Mouse (Mus musculus): ENCODE results near the gene Med25. TPM values are rescaled to one million over a fixed set of nuclear protein-coding genes. Genes with fewer than 3 reads are reported as not detected.

Gene Med25
- polyA plus RNA-seq, 1 experiment from 2014 or later, result 75.4 TPM

DNA sequence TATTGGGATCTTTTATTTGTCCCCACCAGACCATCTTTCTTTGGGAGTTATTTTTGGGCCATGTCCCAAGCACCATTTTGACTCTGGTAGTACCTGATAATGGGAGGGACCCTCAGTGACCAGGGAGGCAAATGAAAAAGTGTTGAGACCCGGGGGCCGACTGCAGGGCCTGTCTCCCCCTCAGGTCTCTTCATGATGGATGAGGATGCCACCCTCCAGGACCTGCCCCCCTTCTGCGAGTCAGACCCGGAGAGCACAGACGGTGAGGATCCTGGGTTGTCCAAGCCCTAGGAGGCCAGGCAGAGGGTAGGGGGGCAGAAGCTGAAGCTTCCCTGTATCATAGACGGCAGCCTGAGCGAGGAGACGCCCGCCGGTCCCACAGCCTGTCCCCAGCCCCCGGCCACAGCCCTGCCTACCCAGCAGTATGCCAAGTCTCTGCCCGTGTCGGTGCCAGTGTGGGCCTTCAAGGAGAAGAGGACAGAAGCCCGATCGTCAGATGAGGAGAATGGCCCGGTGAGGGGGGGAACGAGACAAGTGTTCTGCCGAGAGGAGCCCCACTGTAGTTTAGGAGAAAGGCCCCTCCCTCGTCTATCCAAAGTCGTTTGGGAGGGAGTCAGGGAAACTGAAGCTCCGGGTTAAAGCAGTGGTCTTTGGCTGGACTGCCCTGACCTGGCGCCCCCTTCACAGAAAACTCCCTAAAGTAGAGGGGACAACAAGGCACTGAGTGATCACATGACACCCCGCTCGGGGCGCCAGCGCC, 38.7 kb downstream of the Med25 start:
- peak; percentile 92 for DNase-seq (ENCODE audit: low spot score, missing footprints)
- ATAC-seq (ENCODE audit: low FRiP score), result peak; percentile 1; the same call in 1 of the 2 replicates
- no peaks in the 10 kb centered on the region for H3K9me3 ChIP-seq (ENCODE audit: control insufficient read depth, low read length)
- peak overlapping the region; percentile 49 for H3K4me3 ChIP-seq (ENCODE audit: low read depth, low read length)
- H3K36me3 ChIP-seq (ENCODE audit: control insufficient read depth, insufficient read depth, low read length), result 0 out of 2 replicates have a peak, but pooled peaks cover 2% of the 10 kb centered on the region
- peak overlapping the region; percentile 74 for H3K9ac ChIP-seq (ENCODE audit: low read length)
- H3K4me2 ChIP-seq, result peak overlapping the region; percentile 78
- H3K27ac ChIP-seq (ENCODE audit: low read depth, low read length), result peak overlapping the region; percentile 89
- no peaks in the 10 kb centered on the region for H3K27me3 ChIP-seq (ENCODE audit: control insufficient read depth, insufficient read depth, low read length)
- H3K4me1 ChIP-seq (ENCODE audit: control insufficient read depth, insufficient read depth, low read length), result peaks cover 33% of the 10 kb centered on the region
- WGBS, result 37% methylated on average over 26 of the region's 26 CpGs

DNA sequence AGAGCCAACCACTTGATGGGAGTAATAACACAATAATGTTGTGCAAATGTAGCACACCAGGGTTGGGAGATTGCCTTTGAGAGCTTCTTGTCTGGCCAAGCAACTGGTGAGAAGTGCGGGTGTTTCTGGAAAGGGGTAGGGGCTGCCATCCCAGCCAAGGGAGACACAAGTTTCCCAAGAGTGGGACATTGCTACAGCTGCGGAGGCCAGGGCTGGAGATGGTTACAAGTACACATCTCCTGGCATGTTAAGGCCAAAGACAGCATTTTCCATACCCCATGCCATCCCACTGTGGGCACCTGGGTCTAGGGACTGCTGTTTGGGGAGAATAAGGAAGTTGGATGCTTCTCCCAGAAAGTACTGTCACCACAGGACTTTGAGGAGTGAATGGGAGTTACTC, 39.4 kb downstream of the Med25 start:
- H3K4me2 ChIP-seq, result peak overlapping the region; percentile 78; the same call in 1 of the 2 replicates
- H3K36me3 ChIP-seq (ENCODE audit: control insufficient read depth, insufficient read depth, low read length), result 0 out of 2 replicates have a peak, but pooled peaks cover 2% of the 10 kb centered on the region
- WGBS, result 88% methylated on average over 2 of the region's 2 CpGs
- peaks cover 31% of the 10 kb centered on the region for H3K4me1 ChIP-seq (ENCODE audit: control insufficient read depth, insufficient read depth, low read length)
- no peak overlapping the region for H3K9ac ChIP-seq (ENCODE audit: low read length)
- DNase-seq (ENCODE audit: low spot score, missing footprints) (no peak), ATAC-seq (ENCODE audit: low FRiP score) (no peak)
- no peaks in the 10 kb centered on the region for H3K9me3 ChIP-seq (ENCODE audit: control insufficient read depth, low read length)
- H3K4me3 ChIP-seq (ENCODE audit: low read depth, low read length), result no peak overlapping the region
- H3K27ac ChIP-seq (ENCODE audit: low read depth, low read length), result no peak overlapping the region
- H3K27me3 ChIP-seq (ENCODE audit: control insufficient read depth, insufficient read depth, low read length), result no peaks in the 10 kb centered on the region

DNA sequence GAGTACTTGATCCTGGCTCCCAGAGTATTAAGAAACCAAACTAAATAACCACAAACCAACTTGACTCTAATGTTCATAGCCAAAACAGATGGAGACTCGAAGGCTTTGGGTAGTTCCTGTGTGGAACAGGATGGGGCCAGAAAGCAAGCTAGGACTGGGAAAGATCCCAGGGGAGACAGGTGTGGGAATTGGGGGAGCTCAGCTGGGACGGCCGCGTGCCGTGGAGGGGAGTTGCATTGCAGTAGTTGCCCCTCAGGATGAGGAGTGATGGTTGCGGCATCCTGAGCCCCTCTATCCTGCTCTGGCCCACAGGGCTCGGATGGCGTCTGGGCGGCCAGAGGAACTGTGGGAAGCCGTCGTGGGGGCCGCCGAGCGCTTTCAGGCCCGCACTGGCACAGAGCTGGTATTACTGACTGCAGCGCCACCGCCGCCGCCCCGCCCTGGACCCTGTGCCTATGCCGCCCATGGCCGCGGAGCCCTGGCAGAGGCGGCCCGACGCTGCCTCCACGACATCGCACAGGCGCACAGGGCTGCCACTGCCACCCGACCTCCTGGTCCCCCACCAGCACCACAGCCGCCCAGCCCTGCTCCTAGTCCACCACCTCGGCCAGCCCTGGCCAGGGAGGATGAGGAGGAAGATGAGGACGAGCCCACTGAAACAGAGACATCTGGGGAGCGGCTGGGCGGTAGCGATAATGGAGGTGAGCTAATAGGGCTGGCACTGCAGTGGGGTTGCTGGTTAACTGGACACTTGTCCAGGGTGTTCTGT, 40.1 kb downstream of the Med25 start:
- no peak for ATAC-seq (ENCODE audit: low FRiP score)
- Histone ChIP-seq H3K9me3 (ENCODE audit: control insufficient read depth, low read length) (no peaks in the 10 kb centered on the region), H3K27me3 (ENCODE audit: control insufficient read depth, insufficient read depth, low read length) (no peaks in the 10 kb centered on the region), H3K4me2 (no peak overlapping the region), H3K4me1 (ENCODE audit: control insufficient read depth, insufficient read depth, low read length) (peaks cover 32% of the 10 kb centered on the region), H3K36me3 (ENCODE audit: control insufficient read depth, insufficient read depth, low read length) (0 out of 2 replicates have a peak, but pooled peaks cover 2% of the 10 kb centered on the region), H3K4me3 (ENCODE audit: low read depth, low read length) (no peak overlapping the region), H3K27ac (ENCODE audit: low read depth, low read length) (no peak overlapping the region), H3K9ac (ENCODE audit: low read length) (no peak overlapping the region)
- 90% methylated on average over 35 of the region's 36 CpGs for WGBS
- DNase-seq (ENCODE audit: low spot score, missing footprints), result no peak

DNA sequence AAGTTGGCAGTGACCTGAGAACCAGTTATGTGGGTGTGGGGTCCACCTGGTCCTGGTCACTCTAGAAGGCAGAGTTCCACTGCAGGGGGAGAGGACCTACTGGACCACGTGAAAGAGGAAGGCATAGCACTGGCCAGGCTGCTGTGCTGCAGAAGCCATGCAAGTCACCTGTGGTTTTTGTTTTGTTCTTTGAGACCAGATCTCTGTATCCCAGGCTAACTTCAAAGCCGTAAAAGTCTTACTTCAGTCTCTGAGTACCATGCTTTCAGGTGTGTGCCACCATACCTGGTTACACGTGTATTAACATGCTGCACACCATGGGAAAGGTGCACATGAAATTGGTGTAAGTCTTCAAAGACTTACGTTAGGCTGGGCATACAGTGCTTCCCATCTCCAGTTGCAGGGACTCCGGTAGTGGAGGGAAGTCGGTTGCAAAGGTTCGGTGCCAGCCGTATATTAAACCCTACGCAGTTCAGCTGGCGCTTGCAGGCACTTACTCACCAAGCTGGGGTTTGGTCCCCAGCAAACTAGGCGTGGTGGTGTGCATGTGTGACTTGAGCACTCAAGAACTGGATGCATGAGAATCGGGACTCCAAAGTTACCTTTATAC, 40.8 kb downstream of the Med25 start:
- Histone ChIP-seq H3K4me3 (ENCODE audit: low read depth, low read length) (no peak overlapping the region), H3K9me3 (ENCODE audit: control insufficient read depth, low read length) (no peaks in the 10 kb centered on the region), H3K4me1 (ENCODE audit: control insufficient read depth, insufficient read depth, low read length) (peaks cover 32% of the 10 kb centered on the region), H3K27ac (ENCODE audit: low read depth, low read length) (no peak overlapping the region), H3K27me3 (ENCODE audit: control insufficient read depth, insufficient read depth, low read length) (no peaks in the 10 kb centered on the region), H3K9ac (ENCODE audit: low read length) (no peak overlapping the region), H3K36me3 (ENCODE audit: control insufficient read depth, insufficient read depth, low read length) (0 out of 2 replicates have a peak, but pooled peaks cover 2% of the 10 kb centered on the region), H3K4me2 (no peak overlapping the region)
- 93% methylated on average over 12 of the region's 12 CpGs for WGBS
- DNase-seq (ENCODE audit: low spot score, missing footprints) (no peak), ATAC-seq (ENCODE audit: low FRiP score) (no peak)

DNA sequence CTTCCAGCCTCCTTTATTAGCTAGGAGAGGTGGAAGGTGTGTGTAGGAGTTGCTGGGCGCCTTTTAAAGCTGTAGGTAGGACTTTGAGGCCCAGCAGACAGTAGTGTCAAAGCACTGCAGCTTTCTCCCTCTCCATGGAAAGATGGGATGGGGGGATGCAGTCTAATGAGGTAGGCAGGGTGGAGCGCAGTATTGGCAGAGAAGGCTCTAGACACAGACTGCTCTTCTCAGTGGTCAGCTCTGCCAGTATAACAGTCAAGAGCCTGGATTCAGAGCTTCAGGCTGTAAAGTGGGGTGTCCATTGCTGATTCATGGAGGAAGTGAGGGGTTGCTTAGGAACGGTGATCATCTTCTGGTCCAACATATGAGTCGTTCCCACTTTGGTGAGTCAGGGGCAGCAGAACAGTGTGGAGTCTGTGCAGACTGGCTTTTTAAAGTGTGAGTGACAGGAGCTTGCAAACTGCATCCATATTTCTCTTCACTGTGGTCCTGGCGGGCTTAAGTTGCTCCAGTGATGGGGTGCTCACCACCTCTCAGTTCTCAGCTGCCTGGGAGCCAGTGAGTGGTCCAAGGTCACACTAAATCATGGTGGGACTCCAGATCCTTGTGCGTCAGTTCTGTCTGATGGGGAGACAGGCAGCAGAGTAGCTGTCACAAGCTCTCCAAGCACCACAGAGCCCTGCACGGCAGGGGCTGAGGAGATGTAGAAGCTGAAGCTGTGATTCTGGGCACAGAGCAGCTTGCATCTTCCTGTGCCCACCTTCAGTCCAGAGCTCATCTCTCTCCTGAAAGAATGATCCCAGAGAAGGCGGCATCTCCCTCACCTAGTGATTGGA, 41.5 kb downstream of the Med25 start:
- Histone ChIP-seq H3K36me3 (ENCODE audit: control insufficient read depth, insufficient read depth, low read length) (0 out of 2 replicates have a peak, but pooled peaks cover 4% of the 10 kb centered on the region), H3K9me3 (ENCODE audit: control insufficient read depth, low read length) (no peaks in the 10 kb centered on the region), H3K4me2 (peak overlapping the region; percentile 75), H3K4me1 (ENCODE audit: control insufficient read depth, insufficient read depth, low read length) (peaks cover 29% of the 10 kb centered on the region), H3K9ac (ENCODE audit: low read length) (no peak overlapping the region; the same call in 1 of the 2 replicates), H3K4me3 (ENCODE audit: low read depth, low read length) (peak overlapping the region; percentile 83), H3K27me3 (ENCODE audit: control insufficient read depth, insufficient read depth, low read length) (no peaks in the 10 kb centered on the region), H3K27ac (ENCODE audit: low read depth, low read length) (no peak overlapping the region)
- no peak for ATAC-seq (ENCODE audit: low FRiP score)
- WGBS, result 80% methylated on average over 8 of the region's 8 CpGs
- DNase-seq (ENCODE audit: low spot score, missing footprints), result no peak

DNA sequence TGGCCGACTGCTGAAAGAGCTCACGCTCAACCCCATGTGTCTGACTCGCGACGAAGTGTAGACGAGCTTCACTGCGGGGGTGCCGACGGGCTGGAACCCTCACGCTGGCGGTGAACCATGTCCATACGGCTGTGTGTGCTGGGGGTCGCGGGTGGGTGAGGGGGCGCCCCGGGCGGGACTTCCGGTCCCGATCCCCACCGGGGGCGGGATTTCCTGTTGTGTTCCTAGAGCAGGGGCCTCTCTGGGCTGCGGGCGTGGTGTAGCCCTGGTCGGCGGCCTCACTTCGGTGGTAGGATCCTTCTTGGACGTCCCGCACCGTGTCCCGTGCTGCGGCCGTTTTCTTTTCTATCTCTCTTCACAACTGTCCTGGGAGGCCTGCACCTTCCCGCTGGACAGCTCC, 42.4 kb downstream of the Med25 start:
- peaks cover 6% of the 10 kb centered on the region; the same call in 1 of the 2 replicates for H3K36me3 ChIP-seq (ENCODE audit: control insufficient read depth, insufficient read depth, low read length)
- WGBS, result under 1% methylated on average over 32 of the region's 33 CpGs
- no peaks in the 10 kb centered on the region for H3K27me3 ChIP-seq (ENCODE audit: control insufficient read depth, insufficient read depth, low read length)

DNA sequence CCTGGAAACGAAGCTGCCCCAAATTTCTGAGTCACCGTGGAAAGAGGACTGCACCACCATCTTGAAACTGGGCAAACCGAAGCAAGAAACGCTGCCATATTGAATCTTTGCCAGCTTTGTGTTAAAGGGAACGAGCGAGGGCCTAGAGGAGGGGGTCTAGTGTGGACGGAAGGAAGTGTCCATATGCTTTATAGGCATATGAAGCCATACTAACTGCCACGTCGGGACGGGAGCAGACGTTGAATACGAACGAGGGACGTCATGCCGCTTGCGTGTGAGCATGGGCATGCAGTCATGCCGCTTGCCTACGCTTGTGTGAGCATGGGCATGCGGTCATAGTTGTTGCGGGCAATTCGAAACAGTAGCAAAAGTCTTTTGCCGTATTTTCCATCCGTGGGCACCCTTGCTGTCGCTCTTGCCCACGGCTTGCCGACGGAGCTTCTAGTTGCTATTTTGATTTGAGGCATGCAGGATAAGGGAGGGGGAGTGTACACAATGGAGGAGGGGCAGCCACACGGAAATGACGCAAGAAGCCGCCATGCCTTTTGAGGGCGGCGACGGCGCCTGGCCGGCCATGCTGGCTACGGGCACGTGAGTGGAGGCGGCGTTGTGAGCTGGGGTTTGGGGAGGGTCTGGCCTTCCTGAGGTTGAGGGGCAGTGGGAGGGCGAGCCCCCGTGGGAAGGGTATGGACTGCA, 42.9 kb downstream of the Med25 start:
- peaks cover 24% of the 10 kb centered on the region for H3K4me1 ChIP-seq (ENCODE audit: control insufficient read depth, insufficient read depth, low read length)
- H3K27ac ChIP-seq (ENCODE audit: low read depth, low read length), result peak overlapping the region; percentile 95
- H3K36me3 ChIP-seq (ENCODE audit: control insufficient read depth, insufficient read depth, low read length), result peaks cover 10% of the 10 kb centered on the region; the same call in 1 of the 2 replicates
- H3K9me3 ChIP-seq (ENCODE audit: control insufficient read depth, low read length), result no peaks in the 10 kb centered on the region
- H3K9ac ChIP-seq (ENCODE audit: low read length), result peak overlapping the region; percentile 89
- peak overlapping the region; percentile 75 for H3K4me2 ChIP-seq
- H3K27me3 ChIP-seq (ENCODE audit: control insufficient read depth, insufficient read depth, low read length), result no peaks in the 10 kb centered on the region
- WGBS, result under 1% methylated on average over 41 of the region's 41 CpGs
- DNase-seq (ENCODE audit: low spot score, missing footprints), result peak; percentile 98
- peak; percentile 75 for ATAC-seq (ENCODE audit: low FRiP score)
- peak overlapping the region; percentile 83 for H3K4me3 ChIP-seq (ENCODE audit: low read depth, low read length)

More for the DNA sequence above, 42.4 kb downstream of the Med25 start:
- Histone ChIP-seq H3K4me2 (peak overlapping the region; percentile 75), H3K27ac (ENCODE audit: low read depth, low read length) (peak overlapping the region; percentile 95), H3K4me3 (ENCODE audit: low read depth, low read length) (peak overlapping the region; percentile 83), H3K9me3 (ENCODE audit: control insufficient read depth, low read length) (no peaks in the 10 kb centered on the region), H3K4me1 (ENCODE audit: control insufficient read depth, insufficient read depth, low read length) (peaks cover 29% of the 10 kb centered on the region), H3K9ac (ENCODE audit: low read length) (peak overlapping the region; percentile 89)
- peak; percentile 61 for ATAC-seq (ENCODE audit: low FRiP score)
- peak; percentile 97 for DNase-seq (ENCODE audit: low spot score, missing footprints)

Measured in midbrain, embryonic 11.5 days (tissue).